Mouse (Mus musculus) thymus, adult 2 months (tissue): ENCODE data around the gene Wdr86. TPM values are rescaled to one million over a fixed set of nuclear protein-coding genes. Genes with fewer than 3 reads are reported as not detected.
A peak's percentile ranks its signal among the peaks of the same experiment; 100 is the strongest.

ENCODE experiments used
- DNase-seq: peaks from one replicate; pipeline ENCODE4 v3.0.0; 2021
- H3K27ac ChIP-seq: fragments of 200-500 bp; 2 replicates; pipeline ENCODE4 v1.5.1; 2012; ENCODE audit warnings: low read length, control low read depth; ENCODE audit not compliant: control insufficient read depth, insufficient read depth
- H3K27me3 ChIP-seq: fragments of 200-500 bp; 2 replicates; pipeline ENCODE4 v1.6.1; 2012; ENCODE audit warnings: mild to moderate bottlenecking, low read length, moderate library complexity, mixed read lengths; ENCODE audit not compliant: control insufficient read depth, insufficient read depth
- H3K36me3 ChIP-seq: fragments of 200-500 bp; 2 replicates; pipeline ENCODE4 v1.6.1; 2012; ENCODE audit warnings: mild to moderate bottlenecking, low read length, moderate library complexity; ENCODE audit not compliant: control insufficient read depth, insufficient read depth
- H3K4me1 ChIP-seq: fragments of 200-500 bp; replicated peaks from 2 replicates; pipeline ENCODE4 v1.6.1; 2012; ENCODE audit warnings: low read length; ENCODE audit not compliant: control insufficient read depth, insufficient read depth
- H3K4me3 ChIP-seq: fragments of 200-500 bp; 2 replicates; pipeline ENCODE4 v1.5.1; 2012; ENCODE audit warnings: mild to moderate bottlenecking, low read length, control low read depth, moderate library complexity; ENCODE audit not compliant: control insufficient read depth, insufficient read depth
- CTCF ChIP-seq: fragments of 200-500 bp; IDR thresholded peaks from 2 replicates; pipeline ENCODE4 v1.5.1; 2012; ENCODE audit warnings: mild to moderate bottlenecking, control low read depth, low read length, moderate library complexity, borderline replicate concordance; ENCODE audit not compliant: control insufficient read depth, poor library complexity, insufficient read depth; ENCODE audit errors: extremely low read depth
- POLR2A ChIP-seq: fragments of 200-500 bp; IDR thresholded peaks from 2 replicates; pipeline ENCODE4 v1.6.1; 2012; ENCODE audit warnings: mild to moderate bottlenecking, low read length, control low read depth, moderate library complexity; ENCODE audit not compliant: control insufficient read depth, poor library complexity, insufficient read depth; ENCODE audit errors: extremely low read depth
- WGBS: fragments of 180-500 bp; shearing (Covaris S2); methylation state at CpG from one replicate; pipeline ENCODE4 v1.1.7; 2018; 5-methylcytosine and 5-hydroxymethylcytosine counted together
- polyA plus RNA-seq: library from polyadenylated mRNA; depleted of rRNA; stranded (reverse); fragments of >200 nt; gene quantifications from 2 replicates; pipeline ENCODE4 v1.2.3, GENCODE M21; 2012

Gene Wdr86
- polyA plus RNA-seq, 1 experiment = 6.8 TPM

DNA sequence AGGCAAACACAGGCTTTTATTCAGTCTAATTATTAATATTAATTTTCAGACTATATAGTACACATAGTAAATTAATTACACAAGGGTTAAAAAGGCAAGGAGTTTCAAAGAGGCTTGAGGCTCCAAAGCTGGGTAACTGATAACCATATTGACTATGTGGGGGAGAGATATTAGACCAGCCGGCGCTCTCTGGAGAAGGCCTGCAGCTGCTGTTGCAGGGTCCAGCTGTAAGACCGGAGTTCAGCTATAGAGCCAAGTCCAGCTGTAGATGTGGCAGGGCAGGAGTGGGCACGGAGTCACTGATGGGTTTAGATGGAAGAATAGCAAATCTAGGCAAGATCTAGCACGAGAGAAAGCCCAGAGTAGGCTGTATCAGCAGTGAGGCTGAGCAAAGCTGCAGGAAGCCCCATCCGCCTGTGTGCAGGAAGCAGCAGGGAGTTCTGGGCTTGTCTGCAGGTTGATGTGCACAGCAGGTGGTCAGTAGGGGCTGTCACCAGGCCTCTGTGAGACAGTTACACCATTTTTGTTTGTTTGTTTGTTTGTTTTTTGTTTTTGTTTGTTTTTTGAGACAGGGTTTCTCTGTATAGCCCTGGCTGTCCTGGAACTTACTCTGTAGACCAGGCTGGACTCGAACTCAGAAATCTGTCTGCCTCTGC is 3.4 kb upstream of the Wdr86 start:
- DNase-seq = no peak
- Histone ChIP-seq H3K36me3 (no peaks in the 10 kb centered on the region), H3K27me3 (peaks cover 12% of the 10 kb centered on the region), H3K4me1 (peaks cover 17% of the 10 kb centered on the region), H3K4me3 (no peak overlapping the region), H3K27ac (no peak overlapping the region)
- no peak for TF ChIP-seq POLR2A
- no peak for TF ChIP-seq CTCF
- WGBS = 87% methylated on average over 7 of the region's 7 CpGs

DNA sequence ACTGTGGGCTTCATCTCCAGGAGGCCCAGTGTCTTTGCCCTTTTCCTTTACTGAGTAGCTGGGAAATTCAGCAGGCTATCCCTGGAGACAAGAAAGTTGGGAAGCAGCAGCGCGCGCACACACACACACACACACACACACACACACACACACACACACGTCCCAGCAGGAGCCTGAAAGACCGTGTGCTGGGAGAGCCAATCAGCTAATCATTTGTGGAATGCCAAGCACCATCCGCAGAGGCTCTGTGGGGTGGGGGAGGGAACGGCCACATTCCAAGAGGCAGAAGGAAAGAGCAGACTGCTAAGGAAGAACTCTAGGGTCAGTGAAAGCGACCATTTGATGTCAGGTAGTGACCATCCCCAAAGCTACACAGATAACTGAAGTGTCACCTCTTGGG is 2.6 kb upstream of the Wdr86 start:
- WGBS = 88% methylated on average over 8 of the region's 8 CpGs
- peaks cover 12% of the 10 kb centered on the region for H3K27me3 ChIP-seq
- no peak for TF ChIP-seq CTCF
- no peak for TF ChIP-seq POLR2A
- no peak overlapping the region for H3K27ac ChIP-seq
- DNase-seq = no peak
- H3K4me1 ChIP-seq = peaks cover 15% of the 10 kb centered on the region; the same call in 1 of the 2 replicates
- no peak overlapping the region for H3K4me3 ChIP-seq
- H3K36me3 ChIP-seq = no peaks in the 10 kb centered on the region

DNA sequence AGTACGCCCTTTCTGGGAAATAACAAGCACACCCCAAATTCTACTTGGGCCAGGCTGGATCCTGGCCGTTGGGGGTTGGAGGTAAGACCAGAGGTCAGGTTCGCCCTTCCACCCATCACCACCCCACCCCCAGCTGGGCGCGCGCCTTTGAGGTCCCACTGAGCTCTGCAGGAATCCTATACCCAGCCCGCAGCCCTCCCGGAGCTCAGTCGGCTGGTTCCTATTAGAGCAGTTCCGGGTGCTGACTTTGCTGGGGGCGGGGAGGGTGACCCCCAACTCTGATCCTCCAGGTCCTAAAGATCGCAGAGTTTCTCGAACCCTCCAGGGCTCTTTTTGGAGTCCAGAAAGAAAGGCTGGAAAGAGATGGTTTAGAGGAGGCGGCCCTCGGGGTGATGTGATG is 459 bp upstream of the Wdr86 start:
- peaks cover 20% of the 10 kb centered on the region for H3K4me1 ChIP-seq
- WGBS = 22% methylated on average over 15 of the region's 15 CpGs
- no peak for TF ChIP-seq CTCF
- TF ChIP-seq POLR2A = no peak
- no peaks in the 10 kb centered on the region for H3K36me3 ChIP-seq
- peaks cover 12% of the 10 kb centered on the region for H3K27me3 ChIP-seq
- peak overlapping the region; percentile 29 for H3K4me3 ChIP-seq
- H3K27ac ChIP-seq = no peak overlapping the region
- no peak for DNase-seq

DNA sequence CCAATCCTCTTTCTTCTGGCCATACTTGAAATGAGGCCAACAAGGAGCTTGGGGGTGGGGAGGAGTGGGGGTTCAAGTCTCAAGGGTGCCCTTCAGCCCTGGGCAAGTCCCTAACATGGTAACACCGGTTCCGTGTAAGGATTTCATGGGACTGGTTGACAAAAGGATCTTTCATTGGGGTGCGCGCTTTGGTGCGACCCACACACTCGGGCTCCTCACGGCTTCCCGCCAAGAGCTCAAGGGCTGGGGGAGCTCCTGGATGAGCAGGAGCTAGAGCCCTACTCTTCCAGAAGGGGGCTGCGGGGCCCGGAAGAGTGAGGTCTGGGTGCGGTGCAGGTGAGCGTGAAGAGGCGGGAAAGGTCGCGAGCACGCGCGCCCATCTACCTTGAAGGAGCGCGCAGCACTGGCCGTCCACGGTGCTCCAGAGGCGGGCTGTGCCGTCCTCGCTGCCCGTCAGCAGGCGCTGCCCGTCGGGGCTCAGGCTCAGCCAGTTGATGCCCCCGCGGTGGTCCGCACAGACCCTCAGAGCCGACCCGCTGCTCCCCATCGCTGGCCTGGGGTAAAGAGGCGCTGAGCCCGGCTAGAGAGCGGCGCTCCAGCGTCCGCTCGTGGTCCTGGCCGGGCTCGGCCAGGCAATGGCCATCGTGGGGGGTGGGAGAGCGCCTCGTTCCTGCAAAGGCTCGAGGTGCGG is 585 bp downstream of the Wdr86 start:
- WGBS = 7% methylated on average over 49 of the region's 49 CpGs
- Histone ChIP-seq H3K4me3 (peak overlapping the region; percentile 29), H3K36me3 (no peaks in the 10 kb centered on the region), H3K4me1 (peaks cover 22% of the 10 kb centered on the region), H3K27me3 (peaks cover 12% of the 10 kb centered on the region), H3K27ac (no peak overlapping the region)
- no peak for TF ChIP-seq POLR2A
- no peak for TF ChIP-seq CTCF
- no peak for DNase-seq

DNA sequence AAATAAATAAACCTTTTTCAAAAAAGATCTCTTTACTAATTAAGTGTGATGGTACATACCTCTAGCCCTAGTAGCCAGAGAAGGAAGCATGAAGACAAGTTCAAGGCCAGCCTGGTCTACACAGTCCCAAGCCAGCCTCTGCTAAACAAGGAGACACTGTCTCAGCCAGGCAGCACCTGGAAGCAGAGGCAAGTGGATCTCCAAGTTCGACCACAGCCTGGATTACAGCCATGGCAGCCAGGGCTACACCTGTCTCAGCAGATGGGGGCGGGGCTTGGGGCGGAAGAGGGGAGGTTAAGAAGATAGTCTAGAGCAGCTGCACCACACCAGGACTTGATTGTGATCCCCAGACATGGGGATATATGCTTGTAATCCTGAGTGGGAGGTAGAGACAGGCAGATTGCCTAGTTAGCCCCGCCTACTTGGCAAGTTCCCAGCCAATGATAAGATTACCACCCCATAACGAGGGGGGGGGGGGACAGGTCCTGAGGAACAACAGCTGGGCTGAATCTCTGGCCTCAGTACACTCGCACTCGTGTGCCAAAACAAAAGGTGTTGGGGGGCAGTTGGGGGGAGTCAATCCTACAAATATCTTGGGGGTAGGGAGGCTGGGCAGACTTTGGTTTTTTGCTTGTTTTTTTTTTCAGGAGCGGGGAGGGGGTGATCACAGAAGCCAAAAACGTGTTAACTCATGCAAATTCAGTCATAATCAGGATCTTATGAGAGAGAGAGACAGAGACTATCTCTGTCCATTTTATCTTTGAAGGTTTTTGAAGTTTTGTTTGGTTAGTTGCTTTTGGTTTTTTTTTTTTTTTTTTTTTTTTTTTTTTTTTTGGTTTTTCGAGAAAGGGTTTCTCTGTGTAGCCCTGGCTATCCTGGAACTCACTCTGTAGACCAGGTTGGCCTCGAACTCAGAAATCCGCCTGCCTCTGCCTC is 3.4 kb downstream of the Wdr86 start:
- H3K4me3 ChIP-seq = no peak overlapping the region
- H3K4me1 ChIP-seq = peaks cover 32% of the 10 kb centered on the region
- WGBS = 76% methylated on average over 12 of the region's 12 CpGs
- no peak overlapping the region for H3K27ac ChIP-seq
- H3K36me3 ChIP-seq = no peaks in the 10 kb centered on the region
- peaks cover 12% of the 10 kb centered on the region for H3K27me3 ChIP-seq
- no peak for DNase-seq
- TF ChIP-seq CTCF = no peak
- no peak for TF ChIP-seq POLR2A

DNA sequence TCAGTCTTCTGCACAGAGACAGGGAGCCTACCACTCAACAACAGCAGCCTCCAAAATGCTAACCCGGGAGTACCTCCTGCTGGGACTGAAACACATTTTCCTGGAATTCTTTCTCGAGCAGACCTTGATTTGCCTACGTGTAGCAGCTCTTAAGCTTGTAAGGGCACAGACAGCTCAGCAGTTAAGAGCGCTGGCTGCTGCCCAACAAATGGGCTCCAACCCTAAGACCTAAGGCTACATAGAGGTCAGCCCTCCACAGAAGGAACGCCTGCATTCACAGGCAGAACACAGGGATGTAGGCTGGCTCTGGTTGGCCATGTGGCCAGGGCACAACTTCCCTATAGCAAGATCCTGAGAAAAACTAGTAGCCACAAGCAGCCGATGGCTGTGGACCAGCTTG is 4.6 kb downstream of the Wdr86 start:
- no peak for TF ChIP-seq POLR2A
- TF ChIP-seq CTCF = no peak
- H3K4me1 ChIP-seq = peaks cover 28% of the 10 kb centered on the region
- WGBS = 93% methylated on average over 6 of the region's 6 CpGs
- peaks cover 11% of the 10 kb centered on the region for H3K27me3 ChIP-seq
- no peak overlapping the region for H3K27ac ChIP-seq
- H3K36me3 ChIP-seq = no peaks in the 10 kb centered on the region
- no peak overlapping the region for H3K4me3 ChIP-seq
- no peak for DNase-seq
